Mouse (Mus musculus): ENCODE measurements at regions not wholly inside any gene's neighbourhood (a gene's known extent, or its start where the extent isn't known, plus 50 kb on each side); places are given as distances from the start of the nearest gene placed in this dataset.

DNA sequence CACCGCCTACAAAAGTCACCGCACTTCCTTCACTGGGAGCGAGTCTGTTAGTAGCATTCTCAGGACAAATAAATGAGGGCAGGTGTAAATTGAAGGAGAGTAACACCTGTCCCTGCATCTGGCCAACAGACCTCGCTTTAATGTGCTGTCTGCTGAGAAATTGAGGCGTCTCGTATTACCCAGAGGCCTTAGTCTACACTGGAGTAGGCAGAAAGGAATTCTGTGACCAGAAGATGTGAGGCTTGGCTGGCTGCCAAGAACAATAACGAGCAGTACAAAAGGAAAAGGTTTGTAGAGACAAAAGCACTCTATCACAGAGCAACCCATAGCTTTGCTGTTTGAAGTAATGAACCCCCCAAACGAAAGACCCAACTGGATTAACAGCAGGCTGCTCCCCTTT is 488.4 kb upstream of the Gm9747 start:
- intact Hi-C loops (cut with DNase I): no loop called here
- peak in 1 of 2 experiments; percentile 19 for DNase-seq

DNA sequence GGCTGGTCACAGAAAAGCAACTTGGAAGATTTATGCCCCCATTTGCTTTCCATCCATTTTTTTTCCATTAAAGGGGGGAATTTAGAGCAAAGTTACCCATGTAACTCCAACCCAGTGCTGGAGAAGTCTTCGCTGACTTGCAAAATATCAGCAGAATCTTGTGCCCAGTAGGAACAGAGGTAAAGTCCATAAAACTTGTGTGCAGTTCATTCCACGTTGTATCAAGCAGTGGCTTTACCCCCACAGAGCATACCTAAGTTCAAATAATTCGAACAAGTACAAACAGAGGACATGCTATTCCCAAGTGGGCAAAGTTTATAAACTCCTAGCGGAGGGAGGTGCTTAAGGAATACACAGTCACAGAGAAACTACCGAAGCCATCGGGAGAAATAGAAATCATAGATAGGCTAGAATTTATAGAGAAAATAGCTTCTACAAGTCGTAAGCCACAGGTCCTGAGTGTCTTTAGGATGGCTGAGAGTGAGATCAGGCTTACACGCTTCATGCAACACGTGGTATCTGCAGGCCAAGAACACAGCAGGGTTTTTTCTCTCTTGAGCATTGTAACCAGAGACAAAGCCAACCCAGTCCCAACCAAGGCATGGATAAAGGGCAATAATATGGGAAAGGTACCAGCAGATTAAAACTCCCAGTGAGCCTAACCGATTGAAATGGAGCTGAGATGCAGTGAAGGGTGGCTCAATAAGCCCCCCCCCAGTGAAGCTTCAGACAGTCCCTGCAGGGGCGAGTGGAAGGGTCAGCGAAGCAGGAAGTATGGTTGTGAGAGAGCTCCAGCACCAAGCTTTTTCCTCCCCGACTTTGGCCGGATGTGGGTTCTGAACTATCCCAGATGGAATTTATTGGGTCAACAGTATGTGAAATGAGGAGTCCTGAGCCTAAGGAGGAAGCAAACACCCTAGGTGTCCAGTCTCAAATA is 487.6 kb upstream of the Gm9747 start:
- intact Hi-C loops (cut with DNase I): no loop called here
- no peak for DNase-seq

DNA sequence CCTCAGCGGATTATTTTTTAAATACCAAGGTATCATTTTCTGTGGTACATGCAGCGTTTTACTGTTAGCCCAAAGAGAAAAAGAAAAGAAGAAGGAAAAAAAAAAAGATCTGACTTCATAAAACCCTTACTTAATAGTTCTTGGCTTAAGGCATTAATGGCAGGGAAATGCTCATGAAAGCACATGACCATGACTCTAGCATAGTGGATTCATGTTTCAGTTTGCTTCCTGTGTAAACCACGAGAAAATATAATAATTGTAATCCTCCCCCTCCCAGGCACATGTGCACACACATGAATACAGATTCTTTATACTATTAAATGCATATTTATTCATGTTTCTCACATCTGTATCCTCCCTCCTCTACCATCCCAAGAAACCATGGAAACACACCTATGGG is 486.9 kb upstream of the Gm9747 start:
- no peak for DNase-seq

DNA sequence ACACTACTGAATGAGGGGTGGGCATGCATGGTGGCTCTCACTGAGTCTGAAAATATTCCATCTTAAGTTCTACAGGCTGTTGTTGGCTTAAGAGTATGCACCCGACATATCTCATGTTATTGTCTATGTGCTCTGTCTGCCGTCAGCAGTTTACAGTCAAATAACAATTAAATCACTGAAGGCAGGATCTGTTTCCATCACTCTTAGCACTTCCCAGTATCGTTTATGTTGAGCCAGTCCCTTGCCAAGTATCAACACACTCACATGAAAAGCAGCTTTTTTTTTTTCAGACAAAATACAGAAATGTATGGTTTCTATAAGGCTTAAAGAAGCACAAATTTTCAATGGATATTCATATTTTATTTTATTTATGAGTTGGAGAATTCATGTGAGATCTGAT is 485.9 kb upstream of the Gm9747 start:
- DNase-seq: no peak
- intact Hi-C loops (cut with DNase I): no loop called here

More for the DNA sequence above, 486.9 kb upstream of the Gm9747 start:
- intact Hi-C loops (cut with DNase I): no loop called here

DNA sequence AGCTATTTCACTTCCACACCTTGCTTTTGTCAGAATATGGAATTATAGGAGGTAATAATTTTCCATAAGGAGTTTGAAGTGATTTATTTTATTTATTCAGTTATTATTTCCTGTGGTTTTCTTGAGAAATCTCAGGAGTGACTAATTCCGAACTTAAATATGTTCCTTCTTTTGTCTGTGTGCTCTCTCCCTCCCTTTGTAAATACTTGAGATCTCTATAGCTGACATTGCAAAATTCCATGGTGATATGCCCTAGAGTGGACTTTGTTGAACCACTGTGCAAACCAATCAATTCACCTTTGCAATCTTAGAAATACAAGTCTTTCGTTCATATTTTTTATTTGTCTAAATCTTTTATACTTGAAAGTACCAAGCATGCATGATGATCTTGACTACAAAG is 478.8 kb upstream of the Gm9747 start:
- DNase-seq: no peak
- intact Hi-C loops (cut with DNase I): no loop called here

DNA sequence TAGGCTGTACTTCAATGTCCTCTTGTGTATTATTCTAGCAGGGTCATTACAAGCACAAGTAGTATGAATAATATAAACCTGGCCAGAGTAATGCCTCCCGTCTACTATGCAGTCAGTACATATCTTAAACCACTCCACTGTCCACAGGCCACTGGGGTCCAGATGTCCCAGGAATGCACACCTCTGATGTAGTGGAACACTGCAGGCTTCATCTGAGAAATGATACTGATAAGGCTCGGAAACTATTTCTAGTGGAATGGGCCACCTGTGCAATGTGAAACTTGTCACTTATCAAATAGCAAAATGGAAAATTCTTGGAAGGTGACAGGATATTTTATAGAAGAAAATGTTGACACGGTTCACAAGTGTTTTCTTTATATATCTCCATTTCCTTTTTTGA is 477.6 kb upstream of the Gm9747 start:
- DNase-seq: no peak
- intact Hi-C loops (cut with DNase I): loop anchor here (5.0 kb wide), 1 partner anchor 532 kb away; no protein-coding TSS in a partner anchor

DNA sequence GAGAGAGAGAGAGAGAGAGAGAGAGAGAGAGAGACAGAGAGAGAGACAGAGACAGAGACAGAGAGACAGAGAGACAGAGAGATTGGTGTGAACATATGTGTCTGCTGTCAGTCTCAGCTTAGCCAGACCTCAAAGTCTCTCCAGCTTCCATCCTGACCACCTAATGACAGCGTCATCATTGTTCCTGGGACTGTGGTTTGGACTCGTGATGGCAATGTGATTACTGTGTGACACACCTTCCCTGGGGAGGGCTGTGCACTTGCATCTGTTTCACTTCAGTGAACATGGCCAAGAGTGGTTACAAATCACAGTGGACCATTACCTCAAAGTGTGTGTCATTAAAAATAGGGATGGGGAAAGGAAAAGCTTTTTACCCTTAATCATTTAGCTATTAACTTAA is 477.2 kb upstream of the Gm9747 start:
- intact Hi-C loops (cut with DNase I): loop anchor here (5.0 kb wide), 1 partner anchor 532 kb away; no protein-coding TSS in a partner anchor
- peak in 1 of 2 experiments; percentile 35 for DNase-seq

DNA sequence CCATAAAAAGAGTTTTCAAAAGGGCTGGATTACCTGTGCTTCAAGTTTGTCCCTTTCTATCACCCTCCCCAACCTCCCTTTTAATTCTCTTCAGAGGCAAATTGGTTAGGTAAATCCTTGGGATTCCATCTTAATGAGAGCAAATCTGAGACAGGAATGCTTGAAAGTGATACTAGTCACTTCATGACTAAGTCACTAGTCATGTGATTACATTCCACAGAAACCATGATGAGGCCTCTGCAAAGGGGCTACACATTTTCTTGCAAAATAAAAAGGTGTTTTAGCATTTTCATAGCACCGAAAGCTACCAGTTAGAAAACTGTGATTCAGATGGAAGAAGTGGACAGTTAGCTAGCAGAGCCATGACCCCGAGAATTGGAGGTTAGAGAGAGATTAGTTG is 473.0 kb upstream of the Gm9747 start:
- no peak for DNase-seq
- intact Hi-C loops (cut with DNase I): loop anchor here (5.0 kb wide), 1 partner anchor 527 kb away; no protein-coding TSS in a partner anchor

DNA sequence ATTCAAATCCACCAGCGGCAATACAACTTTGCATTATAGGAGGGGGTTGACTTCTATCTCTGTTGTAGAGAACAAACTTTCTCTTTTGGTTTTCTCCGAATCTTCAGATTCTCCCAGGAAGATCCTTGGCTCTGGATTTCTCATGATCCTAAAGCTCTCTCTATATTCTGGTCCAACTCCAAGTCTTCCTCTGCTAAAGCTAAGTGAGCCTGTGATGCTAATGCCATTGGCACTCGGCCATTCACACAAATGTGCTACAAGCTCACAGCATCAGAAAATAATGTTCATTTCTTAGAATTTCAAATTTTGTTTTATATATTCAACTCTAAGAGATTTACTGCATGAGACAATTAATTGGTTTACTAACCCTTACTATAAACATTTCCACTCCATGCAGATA is 461.2 kb upstream of the Gm9747 start:
- intact Hi-C loops (cut with DNase I): no loop called here
- DNase-seq: no peak

DNA sequence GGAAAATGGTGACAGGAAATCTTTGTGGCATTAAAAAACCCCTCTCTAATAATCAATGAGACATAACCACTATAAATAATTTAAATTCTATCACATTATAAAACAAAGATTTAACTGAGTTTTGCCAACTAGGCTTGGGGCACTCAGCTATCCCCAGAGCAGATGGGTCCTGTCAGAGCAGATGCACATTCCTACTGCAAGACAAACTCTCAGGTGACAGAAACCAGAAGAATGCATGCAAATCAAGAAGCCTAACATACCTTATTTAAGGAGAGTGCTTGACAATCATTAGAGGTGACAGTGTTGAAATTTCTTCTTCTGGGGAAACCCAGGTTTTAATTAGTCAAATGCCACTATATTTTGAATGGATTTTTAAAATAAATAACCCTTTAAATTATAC is 452.3 kb upstream of the Gm9747 start:
- intact Hi-C loops (cut with DNase I): no loop called here
- DNase-seq: no peak

DNA sequence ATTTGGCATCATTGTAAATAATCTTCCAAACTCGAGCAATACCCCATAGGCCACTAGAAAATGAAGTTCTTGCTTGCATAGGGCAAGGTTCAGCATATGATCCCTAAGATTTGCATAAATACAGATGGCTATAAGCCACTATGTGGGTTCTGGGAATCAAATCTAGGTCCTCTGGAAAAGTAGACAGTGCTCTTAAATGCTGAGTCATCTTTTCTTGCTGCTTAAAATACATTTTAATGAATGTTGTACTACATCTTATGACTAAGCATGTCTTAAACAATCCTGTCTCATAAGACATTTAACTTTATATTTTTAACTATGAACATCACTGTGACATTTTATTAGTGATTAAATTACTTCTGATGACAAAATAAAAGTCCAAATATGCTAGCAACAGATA is 448.6 kb upstream of the Gm9747 start:
- intact Hi-C loops (cut with DNase I): no loop called here
- no peak for DNase-seq

DNA sequence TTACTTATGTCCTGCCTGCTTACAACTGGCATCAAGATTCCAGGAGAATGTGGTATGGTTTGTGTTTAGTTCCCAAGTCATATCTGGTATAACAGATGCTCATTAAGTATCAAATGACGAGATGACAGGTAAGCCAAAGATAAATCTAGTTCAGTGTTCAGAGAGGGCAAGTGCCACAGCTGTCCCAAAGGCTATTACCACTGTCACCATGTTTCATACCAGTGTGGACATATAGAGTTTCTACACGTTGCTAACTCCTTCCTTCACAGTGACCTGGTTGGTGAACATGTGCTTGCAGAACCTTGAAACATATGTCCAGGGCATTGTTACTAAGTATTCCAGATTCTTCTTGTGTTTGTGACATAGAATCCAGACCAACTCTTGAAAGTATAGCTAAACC is 438.1 kb upstream of the Gm9747 start:
- intact Hi-C loops (cut with DNase I): no loop called here

DNA sequence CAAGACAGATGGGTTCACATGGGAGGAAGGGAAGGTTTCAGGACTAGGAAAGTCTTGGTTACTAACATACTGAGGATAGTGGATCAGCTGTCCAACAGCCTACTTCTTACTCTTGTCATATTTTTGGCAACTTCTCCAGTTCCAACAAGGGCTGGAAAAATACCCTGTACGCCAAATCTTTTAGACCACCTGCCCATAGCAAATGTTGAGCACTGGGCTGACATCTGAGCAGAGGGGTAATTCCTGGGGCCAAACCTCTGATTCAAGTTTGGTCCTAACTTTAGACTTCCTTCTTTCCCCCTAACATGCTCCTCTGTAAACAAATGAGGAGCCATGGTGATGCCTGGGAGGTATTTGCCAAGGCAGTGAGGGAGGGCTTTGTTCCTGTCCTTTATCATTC is 437.5 kb upstream of the Gm9747 start:
- no peak for DNase-seq
- intact Hi-C loops (cut with DNase I): no loop called here

More for the DNA sequence above, 438.1 kb upstream of the Gm9747 start:
- DNase-seq: no peak

DNA sequence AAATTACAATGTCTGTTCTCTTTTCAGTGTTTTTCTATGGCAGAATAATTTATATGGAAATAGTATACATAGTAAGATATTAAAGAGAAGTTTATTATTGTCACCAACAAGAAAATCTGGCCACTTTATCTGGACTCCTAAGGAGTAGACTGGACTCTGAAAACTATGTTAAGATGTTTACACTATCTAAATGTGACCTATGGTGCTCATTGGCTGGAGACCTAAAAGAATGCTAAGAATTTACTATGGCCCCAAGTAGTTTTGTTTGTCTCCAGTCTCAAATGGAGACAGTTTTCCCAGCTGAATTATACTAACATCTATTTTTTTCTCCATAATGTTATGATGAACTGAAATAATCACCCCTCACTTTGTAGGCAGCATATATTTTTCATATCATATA is 421.3 kb upstream of the Gm9747 start:
- DNase-seq: no peak

DNA sequence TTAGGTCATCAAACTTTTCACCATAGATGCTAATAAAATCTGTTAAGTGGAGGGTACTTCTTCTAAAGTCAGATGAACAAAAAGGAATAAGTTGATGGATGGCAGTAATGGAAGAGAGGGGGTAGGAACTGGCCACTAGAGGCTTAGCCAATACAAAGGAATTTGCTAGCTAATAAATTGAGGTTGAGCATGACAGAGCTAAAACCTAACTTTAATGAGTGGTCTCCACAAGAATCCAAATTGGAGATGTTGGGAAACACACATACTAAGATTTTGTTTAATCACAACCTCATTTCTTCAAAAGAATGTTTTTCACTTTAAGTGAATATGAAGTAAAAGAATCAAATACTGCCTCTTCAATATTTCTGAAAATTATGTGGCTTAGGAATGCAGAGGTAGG is 414.0 kb upstream of the Gm9747 start:
- no peak for DNase-seq
- intact Hi-C loops (cut with DNase I): no loop called here

More for the DNA sequence above, 421.3 kb upstream of the Gm9747 start:
- intact Hi-C loops (cut with DNase I): no loop called here

DNA sequence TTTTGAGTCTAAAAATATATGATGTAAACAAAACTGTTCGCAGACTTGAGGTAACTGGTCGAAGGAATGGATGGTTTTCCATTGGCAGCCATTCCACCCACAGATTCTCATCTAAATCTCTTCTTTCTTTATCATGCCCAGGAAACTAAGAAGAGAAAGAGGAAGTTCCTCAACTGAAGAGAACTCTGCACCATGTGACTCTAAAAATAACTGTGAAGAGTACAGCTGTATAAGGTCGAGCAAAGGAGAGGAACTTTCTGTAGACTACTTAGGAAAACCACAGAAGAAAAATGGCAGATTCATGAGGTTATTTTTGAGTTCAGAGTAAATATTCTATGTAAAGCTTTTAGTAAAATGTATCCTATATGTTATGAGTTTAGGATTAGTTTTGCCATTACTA is 390.9 kb upstream of the Gm9747 start:
- DNase-seq: no peak
- intact Hi-C loops (cut with DNase I): no loop called here

DNA sequence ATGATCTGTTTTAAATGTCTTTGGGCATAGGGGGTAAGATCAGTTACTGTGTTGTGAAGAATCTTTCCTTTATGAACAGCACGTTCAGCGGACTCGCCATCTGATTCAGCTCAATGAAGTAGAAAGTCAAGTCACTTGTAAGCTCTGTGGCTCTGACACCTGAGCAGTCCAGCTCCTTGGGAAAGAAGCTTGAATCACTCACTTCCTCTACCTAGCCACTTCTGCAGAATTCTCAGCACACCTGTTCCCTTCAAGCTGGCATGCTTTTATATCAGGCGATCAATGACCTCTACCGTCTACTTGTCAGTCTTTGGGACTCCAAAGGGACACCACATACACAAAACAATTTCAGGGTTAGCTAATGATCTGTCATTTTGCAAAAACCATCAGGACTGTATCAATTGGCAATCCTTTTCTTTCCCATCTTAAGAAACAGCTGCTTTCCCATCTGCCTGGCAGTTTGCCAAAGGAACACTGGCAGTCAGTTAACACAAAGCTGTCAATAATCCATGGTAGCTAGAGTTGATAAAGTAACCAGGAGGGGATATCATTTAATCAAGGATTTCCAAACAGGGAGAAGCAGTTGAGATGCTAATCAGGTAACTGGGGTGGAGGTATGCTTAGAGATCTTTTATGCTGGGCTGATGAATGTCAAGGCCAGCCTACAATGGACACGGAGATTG is 382.3 kb upstream of the Gm9747 start:
- DNase-seq: no peak
- intact Hi-C loops (cut with DNase I): no loop called here

DNA sequence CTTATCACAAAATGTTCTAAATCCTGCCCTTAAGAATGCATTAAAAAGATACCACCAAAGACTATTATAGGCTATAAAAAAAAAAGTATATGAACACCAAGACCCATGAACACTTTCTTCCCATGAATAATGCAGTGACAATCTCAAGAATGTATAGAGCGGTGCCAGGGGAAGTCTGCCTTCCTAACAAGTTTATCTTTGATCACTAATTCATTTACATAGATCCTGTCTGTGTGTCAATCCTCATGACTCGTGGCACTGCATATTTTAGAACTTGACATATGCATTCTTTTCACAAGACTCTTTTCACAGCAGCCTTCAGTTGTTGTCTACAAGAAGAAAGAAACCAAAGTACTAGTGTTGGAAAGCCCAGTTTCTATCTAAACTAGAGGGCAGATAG is 373.4 kb upstream of the Gm9747 start:
- no peak for DNase-seq
- intact Hi-C loops (cut with DNase I): no loop called here

DNA sequence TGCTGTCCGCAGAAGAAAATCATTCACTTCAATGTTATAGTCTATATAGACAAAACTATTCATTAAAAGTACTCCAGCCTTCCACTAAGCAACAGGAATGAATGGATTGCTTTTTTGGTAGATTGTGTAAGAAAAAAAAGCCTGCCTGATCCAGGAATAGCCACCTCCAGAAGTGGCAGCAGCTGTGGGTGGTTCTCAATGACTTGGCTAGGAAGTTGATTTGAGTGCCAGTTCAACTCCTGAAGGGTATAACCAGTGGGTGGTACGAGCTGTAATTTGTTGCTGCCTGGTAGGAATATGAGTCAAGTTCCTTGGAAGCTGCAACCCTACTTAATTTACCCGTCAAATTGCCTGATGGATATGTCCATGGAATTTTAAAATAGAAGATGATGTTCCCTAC is 368.3 kb upstream of the Gm9747 start:
- intact Hi-C loops (cut with DNase I): no loop called here
- DNase-seq: no peak

DNA sequence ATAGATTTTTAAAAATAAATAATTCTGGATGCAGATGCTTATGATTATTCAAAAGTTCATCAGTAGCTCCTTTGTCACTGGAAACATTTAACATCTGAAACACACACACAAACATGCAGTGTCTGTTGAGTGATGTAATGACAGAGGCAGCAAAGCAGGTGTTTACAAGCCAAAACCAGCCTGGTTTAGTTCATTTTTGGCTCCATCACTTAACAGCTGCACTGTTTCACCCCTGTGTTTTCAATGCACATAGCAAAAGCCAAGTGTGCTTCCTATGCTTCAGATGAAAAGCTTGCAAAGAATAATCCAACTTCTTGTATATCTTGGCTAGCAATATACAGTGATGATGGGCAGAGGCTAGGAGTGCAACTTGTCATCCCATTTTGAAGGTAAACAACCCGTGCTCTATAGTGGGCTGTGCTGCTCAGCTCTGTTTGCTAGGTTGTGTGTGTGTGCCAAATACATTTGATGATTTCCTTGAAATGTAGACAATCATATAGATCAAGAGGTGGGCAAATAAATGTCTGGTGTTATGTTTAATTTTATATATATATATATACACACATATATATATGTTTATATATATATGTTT is 345.9 kb upstream of the Gm9747 start:
- peak in 1 of 2 experiments; percentile 6 for DNase-seq
- intact Hi-C loops (cut with DNase I): no loop called here

DNA sequence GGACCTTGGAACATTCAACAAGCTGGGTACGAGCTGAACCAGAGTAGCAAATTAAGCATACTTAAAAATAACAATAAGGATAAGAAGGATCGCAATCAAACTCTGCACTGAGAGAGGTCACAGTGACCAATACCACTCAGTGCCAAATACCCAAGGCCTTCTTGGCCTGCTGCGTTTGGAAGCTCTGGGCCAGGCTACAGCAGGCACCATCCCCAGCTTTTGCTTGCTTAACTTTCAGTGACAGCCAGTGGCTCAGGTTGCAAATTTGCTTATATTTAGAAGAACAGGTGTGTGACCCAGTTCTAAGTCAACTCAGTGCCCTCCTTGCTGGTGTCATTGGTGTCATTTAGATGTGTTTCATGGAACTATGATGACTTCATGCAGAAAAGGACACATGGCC is 335.7 kb upstream of the Gm9747 start:
- intact Hi-C loops (cut with DNase I): no loop called here
- peak; percentile 3 to 23 for DNase-seq
